Mouse (Mus musculus) ES-E14 (cell line): ENCODE measurements around the gene Mfsd5. TPM values are rescaled to one million over a fixed set of nuclear protein-coding genes. Genes with fewer than 3 reads are reported as not detected.
A peak's percentile ranks its signal among the peaks of the same experiment; 100 is the strongest.

Experiments used
- DNase-seq: peaks from one replicate; pipeline ENCODE4 v3.0.0-alpha.2; 2013; ENCODE audit warnings: low read depth, low spot score
- H3K27ac ChIP-seq: 2 replicates; pipeline ENCODE4 v1.5.1; 2012; ENCODE audit warnings: low read depth, mild to moderate bottlenecking, low read length, moderate library complexity, mixed read lengths; ENCODE audit not compliant: poor library complexity, insufficient read depth, severe bottlenecking
- H3K36me3 ChIP-seq: 2 replicates; pipeline ENCODE4 v1.6.1; 2012; ENCODE audit warnings: mild to moderate bottlenecking, low read length, moderate library complexity, mixed read lengths; ENCODE audit not compliant: control insufficient read depth, poor library complexity, insufficient read depth, severe bottlenecking
- H3K4me1 ChIP-seq, 2 experiments: fragments of 150-350 bp in 1 of 2; sonication (generic) in 1 of 2; 2 replicates each; pipeline ENCODE4 v1.6.1; 2012; ENCODE audit warnings: low read length in 2 of 2, mild to moderate bottlenecking in 1 of 2, mixed read lengths in 1 of 2; ENCODE audit not compliant: control insufficient read depth in 2 of 2, insufficient read depth in 2 of 2, poor library complexity in 1 of 2
- H3K4me3 ChIP-seq, 2 experiments: fragments of 150-350 bp in 1 of 2; sonication (generic) in 1 of 2; 2 replicates each; pipeline ENCODE4 v1.5.1; 2012; ENCODE audit warnings: low read length in 2 of 2, low read depth in 1 of 2, mild to moderate bottlenecking in 1 of 2, mixed read lengths in 1 of 2; ENCODE audit not compliant: insufficient read depth in 1 of 2, poor library complexity in 1 of 2, severe bottlenecking in 1 of 2
- H3K9ac ChIP-seq: 2 replicates; pipeline ENCODE4 v1.6.1; 2012; ENCODE audit warnings: low read depth, mild to moderate bottlenecking, low read length, mixed read lengths; ENCODE audit not compliant: poor library complexity, insufficient read depth, severe bottlenecking
- H3K9me3 ChIP-seq: fragments of 150-350 bp; sonication (generic); 2 replicates; pipeline ENCODE4 v1.6.1; 2012; ENCODE audit warnings: low read depth, mild to moderate bottlenecking, low read length; ENCODE audit not compliant: control insufficient read depth, insufficient read depth
- CHD2 ChIP-seq: IDR thresholded peaks from 2 replicates; pipeline ENCODE4 v1.6.1; 2014; ENCODE audit warnings: mild to moderate bottlenecking, low read depth, low read length, inconsistent platforms
- HCFC1 ChIP-seq: IDR thresholded peaks from 2 replicates; pipeline ENCODE4 v1.6.1; 2012; ENCODE audit warnings: low read length, inconsistent platforms, borderline replicate concordance; ENCODE audit not compliant: insufficient read depth
- MAFK ChIP-seq: IDR thresholded peaks from 2 replicates; pipeline ENCODE4 v1.6.1; 2014; ENCODE audit warnings: mild to moderate bottlenecking, low read depth, low read length, inconsistent platforms; ENCODE audit not compliant: insufficient read depth
- ZC3H11A ChIP-seq: IDR thresholded peaks from 2 replicates; pipeline ENCODE4 v1.6.1; 2012; ENCODE audit warnings: low read depth, mild to moderate bottlenecking, inconsistent platforms, low read length, borderline replicate concordance
- ZNF384 ChIP-seq: IDR thresholded peaks from 2 replicates; pipeline ENCODE4 v1.6.1; 2012; ENCODE audit warnings: low read depth, low read length, inconsistent platforms
- in situ Hi-C, 2 experiments: fragments of 600-800 bp; cut with MboI; formaldehyde crosslinking; loops; one replicate each; pipeline ENCODE4 v1.15.1; 2025; ENCODE audit warnings: low sequenced_read_pairs in 2 of 2, inconsistent platforms in 1 of 2; ENCODE audit not compliant: unreplicated experiment in 2 of 2
- total RNA-seq: library from RNA; depleted of rRNA; stranded (reverse); fragments of 300-350 nt; gene quantifications from 2 replicates; pipeline ENCODE4 v1.2.3, GENCODE M21; 2012; rRNA removed

Gene Mfsd5
- 89.9 and 95.7 TPM in 2 replicates for total RNA-seq

GRCm38 (mm10) chr15:102279092-102279782, at the start of gene Mfsd5:
Gene Mfsd5 (plus strand): TSS chr15:102279454.
- H3K4me1 ChIP-seq: peaks cover 8 to 24% of the 10 kb centered on the region in 2 experiments; a peak in 3 of 4 replicates
- H3K9ac ChIP-seq: peak within 1 kb of the TSS; percentile 99
- DNase-seq: peak; percentile 74
- H3K36me3 ChIP-seq: peaks cover 20% of the 10 kb centered on the region
- no peaks in the 10 kb centered on the region for H3K9me3 ChIP-seq
- H3K27ac ChIP-seq: peak within 1 kb of the TSS; percentile 97
- TF ChIP-seq MAFK: no peak
- peak; percentile 51; the same call in 1 of the 2 replicates for TF ChIP-seq HCFC1
- in situ Hi-C loops: no loop called here
- peak within 1 kb of the TSS; percentile 97 to 99 for H3K4me3 ChIP-seq

GRCm38 (mm10) chr15:102230408-102231321, 48.6 kb upstream of the Mfsd5 start:
- Histone ChIP-seq H3K4me3 (0 out of 4 replicates have a peak overlapping the region, but pooled peaks of 1 of the 2 experiments have one; percentile 11), H3K27ac (no peak overlapping the region), H3K9me3 (no peaks in the 10 kb centered on the region), H3K36me3 (peaks cover 4% of the 10 kb centered on the region), H3K9ac (no peak overlapping the region), H3K4me1 (peaks cover 14 to 46% of the 10 kb centered on the region in 2 experiments)
- in situ Hi-C loops: no loop called here
- no peak for TF ChIP-seq HCFC1
- no peak for TF ChIP-seq ZC3H11A
- TF ChIP-seq MAFK: no peak
- no peak for TF ChIP-seq CHD2
- no peak for TF ChIP-seq ZNF384
- DNase-seq: no peak

- Histone ChIP-seq H3K36me3 (peaks cover 10% of the 10 kb centered on the region), H3K27ac (no peak within 1 kb of the TSS; the same call in 1 of the 2 replicates), H3K9ac (no peak within 1 kb of the TSS), H3K4me1 (peaks cover 14 to 48% of the 10 kb centered on the region in 2 experiments), H3K4me3 (0 out of 4 replicates have a peak within 1 kb of the TSS, but pooled peaks of 1 of the 2 experiments have one; percentile 11), H3K9me3 (no peaks in the 10 kb centered on the region)
- TF ChIP-seq ZC3H11A (no peak), CHD2 (no peak), HCFC1 (no peak), MAFK (no peak), ZNF384 (no peak)
- no peak for DNase-seq
- in situ Hi-C loops: no loop called here
Observed at GRCm38 (mm10) chr15:102231748-102232147, 47.5 kb upstream of the Mfsd5 start, which contains the start of gene Itgb7. Gene Itgb7 (minus strand): TSS chr15:102231944.

- Histone ChIP-seq H3K4me3 (no peak overlapping the region), H3K9me3 (no peaks in the 10 kb centered on the region), H3K9ac (no peak overlapping the region), H3K27ac (no peak overlapping the region), H3K4me1 (peaks cover 10 to 41% of the 10 kb centered on the region in 2 experiments), H3K36me3 (peaks cover 18% of the 10 kb centered on the region)
- no peak for DNase-seq
- in situ Hi-C loops: no loop called here
- TF ChIP-seq ZC3H11A: no peak
- no peak for TF ChIP-seq HCFC1
- TF ChIP-seq CHD2: no peak
- TF ChIP-seq ZNF384: no peak
- no peak for TF ChIP-seq MAFK
Observed at GRCm38 (mm10) chr15:102232764-102233163, 46.5 kb upstream of the Mfsd5 start.
